Mouse (Mus musculus) retina, postnatal 7 days (tissue): ENCODE measurements around the gene Wwox.
A peak's percentile ranks its signal among the peaks of the same experiment; 100 is the strongest.

ENCODE experiments used
- DNase-seq: peaks from one replicate; pipeline ENCODE4 v3.0.0-alpha.2; 2012; ENCODE audit warnings: low read depth, low spot score

Gene Wwox

DNA sequence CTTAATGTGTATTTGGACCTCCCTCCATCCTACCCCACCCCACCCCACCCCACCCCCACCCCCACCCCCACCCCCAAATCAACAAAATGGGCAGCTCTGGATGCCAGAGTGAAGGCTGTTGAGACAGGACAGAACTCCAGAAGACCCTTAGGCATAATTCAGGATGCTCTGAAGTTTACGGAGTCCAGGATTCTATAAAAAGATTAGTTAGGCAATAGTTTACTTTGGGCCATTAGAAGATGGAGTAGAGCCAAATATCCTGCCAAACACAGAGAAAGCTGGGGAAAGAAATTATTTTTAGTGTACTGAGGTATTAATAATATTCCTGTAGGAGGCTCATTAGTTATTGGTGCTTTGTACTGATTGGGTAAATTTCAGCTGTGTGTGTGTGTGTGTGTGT, 523.0 kb downstream of the Wwox start:
- no peak for DNase-seq

DNA sequence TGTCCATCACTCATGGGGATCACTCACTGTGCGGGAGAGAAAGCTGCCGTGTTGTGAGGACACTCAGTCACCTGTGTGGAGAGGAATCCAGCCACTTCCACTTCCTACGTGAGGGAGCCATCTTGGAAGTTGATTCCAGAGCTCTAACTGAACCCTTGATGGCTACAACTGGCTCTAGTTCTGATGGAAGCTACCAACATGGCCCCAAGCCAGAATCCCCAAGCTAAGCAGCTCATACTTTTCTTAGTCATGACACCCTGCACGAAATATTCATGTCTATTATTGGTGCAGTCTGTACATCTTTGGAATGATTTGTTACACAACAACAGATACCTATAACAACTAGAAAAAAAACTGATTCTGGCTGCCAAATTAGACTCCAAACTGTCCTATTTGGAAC, 523.8 kb downstream of the Wwox start:
- DNase-seq: no peak

DNA sequence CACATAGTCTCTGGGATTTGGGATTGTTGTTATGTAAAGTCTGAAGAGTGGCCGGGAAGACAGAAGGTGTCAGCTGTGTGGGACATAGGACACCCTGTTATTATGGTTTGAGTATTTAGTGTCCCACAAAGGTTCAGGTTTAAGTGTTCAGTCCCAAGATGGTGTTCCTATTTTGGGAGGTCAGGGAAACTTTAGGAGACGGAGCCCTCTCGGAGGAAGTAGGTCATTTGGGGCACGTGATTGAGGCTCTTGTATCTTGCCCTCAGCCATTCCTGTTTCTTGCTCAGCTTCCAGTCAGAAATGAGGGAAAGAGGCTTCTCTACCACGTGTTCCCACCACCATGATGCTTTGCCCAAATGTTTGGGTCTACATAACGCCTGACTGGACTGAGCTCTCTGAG, 524.8 kb downstream of the Wwox start:
- DNase-seq: no peak

DNA sequence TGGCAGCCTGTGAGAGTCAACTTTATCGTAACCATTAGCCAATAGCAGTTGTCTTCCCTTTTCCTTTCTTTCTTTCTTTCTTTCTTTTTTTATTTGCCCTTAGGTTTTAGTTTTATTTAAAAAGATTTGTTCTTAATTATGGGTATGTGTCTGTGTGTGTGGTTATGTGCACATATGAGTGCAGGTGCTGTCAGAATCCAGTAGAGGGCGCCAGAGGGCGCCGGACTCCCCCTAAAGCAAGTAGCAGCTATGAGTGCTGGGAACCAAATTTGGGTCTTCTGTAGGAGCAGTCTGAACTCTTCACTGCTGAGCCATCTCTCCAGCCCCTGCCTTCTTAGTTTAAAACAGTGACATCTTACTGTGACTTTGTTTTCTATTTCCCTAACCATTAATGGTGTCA, 529.4 kb downstream of the Wwox start:
- no peak for DNase-seq

DNA sequence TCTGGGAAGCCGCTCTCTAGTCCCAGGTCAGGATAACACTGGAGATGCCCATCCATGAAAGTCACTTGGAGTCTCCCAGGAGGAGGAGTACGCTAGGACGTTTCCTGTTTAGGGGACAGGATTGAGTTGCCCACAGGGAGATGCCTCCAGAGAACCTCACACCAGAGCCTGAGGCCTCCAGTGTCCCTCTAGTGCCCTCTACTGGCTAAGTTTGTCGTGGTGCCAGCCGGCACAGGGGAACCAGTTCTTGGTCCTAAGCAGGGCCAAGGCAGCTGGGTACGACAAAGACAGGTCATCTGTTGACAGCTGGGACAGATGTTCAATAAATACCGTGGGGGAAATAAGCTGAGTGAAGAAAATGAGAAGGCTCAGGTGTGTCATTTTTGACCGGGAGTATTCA, 531.9 kb downstream of the Wwox start:
- peak; percentile 67 for DNase-seq

DNA sequence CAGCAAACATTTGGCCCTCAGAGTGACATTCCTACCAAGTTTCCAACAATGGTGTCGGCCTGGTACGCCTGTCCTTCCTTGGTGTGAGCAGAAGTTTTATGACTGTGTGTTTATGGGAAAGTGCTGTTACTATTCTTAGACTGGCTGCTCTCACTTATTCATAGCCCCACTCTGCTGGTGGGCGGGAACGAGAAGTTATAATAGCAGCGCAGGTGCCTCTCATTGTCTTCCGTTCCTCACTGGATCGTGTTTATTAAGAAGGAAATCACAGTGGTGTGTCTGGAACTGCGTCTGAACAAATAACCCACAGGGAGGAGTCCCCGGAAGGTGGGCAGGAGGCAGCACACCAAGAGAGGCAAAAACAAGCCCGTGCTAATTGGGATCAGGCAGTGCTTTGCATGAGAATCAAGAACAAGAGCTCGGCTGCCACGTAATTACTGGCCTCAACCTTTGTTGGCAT, 533.6 kb downstream of the Wwox start:
- DNase-seq: no peak

DNA sequence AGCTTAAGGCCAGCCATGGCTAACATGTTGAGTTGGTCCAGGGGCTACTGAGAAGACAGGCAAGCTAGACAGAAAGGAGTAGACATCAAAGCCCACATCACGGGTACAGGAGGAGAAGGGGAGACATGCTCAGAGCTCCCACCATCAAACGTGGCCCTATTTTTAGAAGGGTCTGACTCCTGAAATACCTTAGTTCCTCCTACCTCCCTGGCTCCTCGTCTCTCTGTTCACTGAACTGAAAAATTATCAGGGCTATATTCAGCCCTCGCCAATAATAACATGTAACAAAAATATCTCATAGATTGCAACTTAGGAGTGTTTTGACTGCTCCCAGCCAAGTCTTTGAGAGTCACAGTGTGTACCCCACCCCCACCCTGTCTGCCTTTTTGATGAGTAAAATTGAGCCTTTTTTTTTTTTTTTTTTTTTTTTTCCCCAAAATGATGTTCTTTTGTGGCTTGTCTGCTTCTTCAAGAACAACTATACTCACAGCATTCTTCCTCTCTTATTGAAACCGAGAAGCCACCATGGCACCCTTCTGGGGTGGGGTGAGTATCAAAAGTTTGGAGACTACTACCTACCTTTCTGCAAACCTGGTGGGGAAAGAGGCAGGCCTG, 535.0 kb downstream of the Wwox start:
- DNase-seq: no peak

DNA sequence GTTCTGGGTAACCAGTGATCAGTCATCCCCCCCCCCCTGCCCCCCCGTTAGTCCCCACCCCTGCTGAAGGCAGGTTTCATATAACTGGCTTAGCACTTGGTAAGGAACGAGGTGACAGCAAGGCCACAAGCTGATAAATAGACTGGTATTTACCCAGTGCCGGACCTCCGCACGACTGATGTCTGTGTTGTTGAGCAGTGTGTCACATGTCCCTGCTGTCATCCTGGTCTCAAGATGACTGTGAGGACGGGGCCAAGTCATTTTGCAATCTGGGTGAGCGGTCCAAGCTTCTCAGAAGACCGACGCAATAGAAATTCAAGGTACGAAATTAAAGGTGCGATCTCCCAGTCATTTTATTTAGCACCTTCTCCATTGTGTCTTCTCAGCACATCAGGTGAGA, 538.3 kb downstream of the Wwox start:
- DNase-seq: no peak

DNA sequence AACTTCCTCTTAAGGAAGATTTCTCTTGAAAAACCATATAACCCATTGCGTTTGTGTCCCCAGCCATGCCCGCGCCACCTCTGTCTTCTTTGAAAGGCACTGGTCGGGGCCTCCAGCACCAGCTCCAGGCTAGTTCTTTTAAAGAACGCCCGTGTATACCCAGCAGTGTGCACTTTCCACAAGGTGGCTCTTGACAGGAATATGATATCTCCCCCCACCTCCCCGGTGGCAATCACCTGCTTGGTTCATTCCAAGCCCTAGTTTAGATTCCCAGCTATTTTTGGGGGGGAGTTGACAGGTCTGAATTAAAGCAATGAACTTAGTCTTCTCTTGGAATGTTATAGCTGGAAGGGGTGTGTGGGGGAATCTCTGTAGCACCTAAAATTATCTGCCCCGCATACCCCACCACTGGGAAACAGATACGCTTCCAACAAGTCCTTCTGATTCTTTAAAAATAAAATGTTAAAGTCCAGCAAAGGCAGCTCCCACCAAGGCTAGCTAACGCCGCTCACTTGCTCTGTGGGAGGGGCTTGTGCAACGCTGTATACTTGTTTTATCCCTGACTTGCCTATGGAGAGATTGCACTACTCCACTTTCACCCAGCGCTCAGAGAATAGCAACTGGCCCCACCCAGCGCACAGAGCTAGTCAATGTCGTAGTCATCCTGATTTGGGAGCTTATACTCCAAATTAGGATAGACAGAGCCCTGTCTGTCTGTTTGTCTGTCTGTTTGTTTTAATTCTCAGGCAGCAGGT, 538.9 kb downstream of the Wwox start:
- DNase-seq: no peak

DNA sequence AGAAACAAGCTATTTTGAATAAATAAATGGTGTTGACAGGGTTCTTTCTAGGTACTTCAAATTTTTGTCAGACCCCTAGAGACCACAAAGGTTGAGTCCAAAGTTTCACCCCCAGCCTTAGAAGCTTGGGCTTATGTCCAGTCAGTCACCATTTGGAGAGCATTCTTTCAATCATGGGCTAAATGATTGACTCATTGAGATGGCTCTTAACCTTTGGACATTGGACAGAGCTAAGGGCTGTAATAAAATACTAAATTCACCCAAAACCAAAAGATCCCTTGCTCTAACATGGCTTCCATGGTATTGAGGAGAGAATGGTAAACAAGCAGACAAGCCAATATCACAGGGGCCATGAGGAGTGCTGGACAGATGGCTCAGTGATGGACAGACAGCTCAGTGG, 540.2 kb downstream of the Wwox start:
- DNase-seq: no peak

DNA sequence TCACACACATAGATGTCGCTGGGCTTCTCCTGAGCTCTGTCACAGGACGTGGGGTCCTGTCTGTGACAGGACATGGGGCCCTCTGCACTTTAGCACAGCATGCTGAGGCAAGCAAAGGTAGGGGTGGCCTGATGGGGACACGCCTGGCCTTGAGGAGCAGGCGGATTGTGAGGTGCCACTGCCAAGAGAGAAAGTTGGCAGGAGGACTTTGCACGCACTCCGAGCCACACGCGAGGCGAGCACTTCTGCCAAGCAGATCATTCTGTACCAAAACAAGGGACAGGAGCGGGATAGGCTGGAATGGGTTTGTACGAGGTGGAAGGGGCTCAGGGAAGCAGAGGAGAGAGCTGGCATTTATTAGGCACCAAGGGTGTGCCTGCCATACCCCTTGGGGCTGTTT, 543.3 kb downstream of the Wwox start:
- DNase-seq: no peak

DNA sequence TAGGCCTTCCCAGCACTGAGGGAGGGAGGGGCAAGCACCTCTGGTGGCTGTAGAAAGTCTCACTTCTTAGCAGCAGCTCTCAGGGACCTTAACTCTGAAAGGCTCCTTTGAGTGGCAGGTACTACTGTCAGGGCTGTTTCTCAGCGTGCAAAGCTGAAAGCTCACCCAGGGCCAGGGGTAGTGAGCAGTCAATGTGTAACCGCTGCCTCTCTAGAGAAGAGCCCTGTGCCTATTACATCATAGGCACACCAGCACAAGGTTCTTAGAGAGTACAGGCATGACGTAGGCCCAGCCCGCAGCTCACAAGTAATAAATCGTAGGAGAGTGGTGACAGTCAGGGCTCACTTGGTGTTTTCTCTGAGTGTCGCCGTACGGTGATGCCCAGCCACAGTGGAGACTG, 545.0 kb downstream of the Wwox start:
- DNase-seq: no peak

DNA sequence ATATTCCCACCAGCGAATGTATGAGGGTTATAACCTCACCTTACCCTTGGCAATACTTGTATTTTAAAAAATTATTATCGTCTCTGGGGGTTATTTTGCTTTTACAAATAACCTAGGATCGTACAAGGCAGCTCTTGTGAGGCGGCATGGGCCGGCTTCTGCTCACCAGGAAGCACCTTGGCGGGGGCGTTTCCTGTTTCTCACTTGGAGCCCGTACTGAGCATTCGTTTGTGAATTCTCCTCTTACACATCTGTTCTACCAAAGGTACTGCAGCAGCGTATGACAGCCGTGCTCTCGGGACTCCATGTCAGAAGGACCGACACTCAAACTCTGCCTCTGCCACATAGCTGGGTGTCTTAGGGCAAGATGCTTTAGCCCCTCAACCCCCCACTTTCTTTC, 546.5 kb downstream of the Wwox start:
- DNase-seq: no peak

DNA sequence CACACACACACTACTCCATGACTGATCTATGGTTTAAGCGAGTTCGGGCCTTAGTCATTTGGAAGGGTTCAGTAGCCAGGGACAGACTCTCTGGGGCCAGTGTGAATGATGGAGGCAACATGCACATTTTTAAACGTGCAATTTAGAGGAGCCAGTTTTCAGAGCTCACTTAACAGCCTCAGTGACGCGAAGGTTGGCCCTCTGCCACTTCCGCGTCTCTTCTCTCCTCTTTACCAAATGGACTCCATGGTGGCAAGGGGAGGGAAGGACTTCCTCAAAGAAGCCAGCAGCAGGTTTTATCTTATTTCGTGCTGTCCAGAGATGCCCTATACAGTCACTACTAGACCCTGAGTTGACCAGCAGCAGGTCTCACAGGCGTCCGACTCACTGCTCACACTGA, 547.5 kb downstream of the Wwox start:
- no peak for DNase-seq

DNA sequence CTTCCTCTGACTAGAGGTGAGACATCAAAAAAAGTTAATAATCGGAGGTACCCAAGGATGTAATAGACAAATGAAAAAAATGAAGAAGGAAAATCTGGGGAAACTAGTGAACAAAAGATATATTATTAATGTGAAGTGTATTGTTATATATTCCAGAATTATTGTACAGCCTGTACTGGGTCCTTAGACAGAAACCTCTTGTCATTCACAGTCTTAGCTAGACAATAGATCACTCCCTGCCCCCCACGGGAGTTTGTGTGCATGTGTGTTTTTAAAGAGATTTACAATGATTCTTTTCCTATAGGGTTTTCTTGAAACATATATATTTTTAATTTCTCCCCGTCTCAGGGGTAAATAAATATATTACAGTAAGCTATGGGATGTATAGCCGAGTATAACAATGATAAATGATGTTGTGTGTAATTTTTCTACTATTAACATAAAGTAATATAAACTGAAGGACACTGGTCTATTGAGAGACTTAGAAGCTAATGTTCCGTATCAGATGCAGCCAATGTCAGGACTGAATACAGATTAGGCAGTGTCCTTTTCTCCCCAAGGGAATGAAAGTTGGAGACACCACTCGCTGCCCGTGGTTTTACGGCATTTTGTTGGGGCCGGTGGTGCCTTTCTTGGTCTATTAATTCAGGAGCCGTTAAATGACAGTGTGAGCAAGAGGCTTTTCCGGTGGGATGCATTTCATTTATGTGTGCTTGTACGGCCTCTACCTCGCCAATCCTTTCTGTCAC, 551.6 kb downstream of the Wwox start:
- DNase-seq: no peak

DNA sequence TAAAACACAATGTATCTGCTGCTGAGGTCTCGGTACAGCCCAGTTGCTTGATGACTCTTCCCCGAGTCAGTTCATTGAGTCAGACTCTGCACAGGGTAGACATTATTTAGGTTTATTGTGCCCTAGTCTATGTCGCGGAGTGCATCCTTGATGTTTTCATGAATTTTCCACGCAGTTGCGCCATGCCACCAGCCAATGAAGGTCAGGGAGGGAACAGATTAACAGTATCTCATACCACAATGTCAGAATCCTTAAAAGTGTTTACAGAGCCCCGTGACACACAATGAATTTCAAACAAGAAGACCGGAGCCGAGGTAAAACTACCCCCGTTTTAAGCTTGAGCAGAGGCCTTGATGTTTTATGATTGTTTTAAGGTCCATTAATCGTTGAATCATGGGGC, 561.3 kb downstream of the Wwox start:
- DNase-seq: no peak

DNA sequence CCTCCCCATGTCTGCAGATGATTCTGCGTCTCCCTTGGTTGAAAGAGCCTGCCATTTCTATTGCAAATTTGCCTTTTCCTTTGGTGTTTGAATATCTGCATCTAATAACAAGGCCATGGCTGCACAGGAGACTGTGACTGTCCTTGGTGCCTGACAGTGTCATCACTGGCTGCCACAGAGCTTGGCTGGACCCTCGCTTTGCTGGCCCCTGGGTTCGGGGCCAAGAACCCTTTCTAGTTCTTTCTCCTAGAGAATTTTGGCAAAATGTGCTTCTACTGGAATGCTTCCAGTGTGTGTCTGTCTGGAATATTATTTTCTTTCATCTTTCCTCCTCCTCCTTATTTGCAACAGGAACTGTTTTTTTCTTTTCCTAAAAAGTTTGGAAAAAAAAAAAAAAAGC, 565.6 kb downstream of the Wwox start:
- DNase-seq: no peak

DNA sequence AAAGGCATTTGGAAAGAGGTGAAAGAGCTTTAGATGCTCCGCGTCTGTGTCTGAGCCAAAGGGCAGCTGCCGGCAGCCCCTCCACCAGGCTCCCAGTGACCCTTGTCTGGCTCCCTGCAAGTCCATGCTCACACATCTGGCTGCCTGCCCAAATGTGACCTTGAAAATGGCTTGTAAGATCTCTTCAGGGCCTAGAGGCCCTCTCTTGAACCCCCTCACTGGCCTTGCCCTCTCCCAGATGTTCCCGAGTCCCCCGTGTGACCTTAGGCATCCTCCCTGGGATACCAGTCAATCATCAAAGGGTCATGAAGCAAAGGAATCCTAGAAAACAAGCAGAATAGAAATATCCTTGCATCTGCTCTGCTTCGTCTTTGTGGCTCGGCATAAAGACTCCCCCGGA, 567.1 kb downstream of the Wwox start:
- DNase-seq: no peak

DNA sequence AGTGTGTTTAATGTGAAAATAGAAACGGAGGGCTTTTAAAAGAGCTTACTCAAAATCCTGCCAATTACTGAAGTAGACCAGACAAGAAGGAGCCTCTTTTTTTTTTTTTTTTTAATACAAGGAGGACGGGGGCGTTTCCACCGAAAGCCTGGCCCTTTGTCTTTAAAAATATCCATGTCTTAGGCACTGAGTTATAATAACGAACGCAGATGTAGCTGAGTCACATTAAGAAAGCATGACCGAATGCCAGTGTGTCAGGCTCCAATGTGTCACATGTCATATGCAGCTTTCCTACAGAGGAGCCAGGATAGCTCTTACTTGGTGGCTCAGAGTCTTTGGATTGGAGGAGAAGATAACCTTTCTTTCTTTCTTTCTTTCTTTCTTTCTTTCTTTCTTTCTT, 567.8 kb downstream of the Wwox start:
- no peak for DNase-seq

DNA sequence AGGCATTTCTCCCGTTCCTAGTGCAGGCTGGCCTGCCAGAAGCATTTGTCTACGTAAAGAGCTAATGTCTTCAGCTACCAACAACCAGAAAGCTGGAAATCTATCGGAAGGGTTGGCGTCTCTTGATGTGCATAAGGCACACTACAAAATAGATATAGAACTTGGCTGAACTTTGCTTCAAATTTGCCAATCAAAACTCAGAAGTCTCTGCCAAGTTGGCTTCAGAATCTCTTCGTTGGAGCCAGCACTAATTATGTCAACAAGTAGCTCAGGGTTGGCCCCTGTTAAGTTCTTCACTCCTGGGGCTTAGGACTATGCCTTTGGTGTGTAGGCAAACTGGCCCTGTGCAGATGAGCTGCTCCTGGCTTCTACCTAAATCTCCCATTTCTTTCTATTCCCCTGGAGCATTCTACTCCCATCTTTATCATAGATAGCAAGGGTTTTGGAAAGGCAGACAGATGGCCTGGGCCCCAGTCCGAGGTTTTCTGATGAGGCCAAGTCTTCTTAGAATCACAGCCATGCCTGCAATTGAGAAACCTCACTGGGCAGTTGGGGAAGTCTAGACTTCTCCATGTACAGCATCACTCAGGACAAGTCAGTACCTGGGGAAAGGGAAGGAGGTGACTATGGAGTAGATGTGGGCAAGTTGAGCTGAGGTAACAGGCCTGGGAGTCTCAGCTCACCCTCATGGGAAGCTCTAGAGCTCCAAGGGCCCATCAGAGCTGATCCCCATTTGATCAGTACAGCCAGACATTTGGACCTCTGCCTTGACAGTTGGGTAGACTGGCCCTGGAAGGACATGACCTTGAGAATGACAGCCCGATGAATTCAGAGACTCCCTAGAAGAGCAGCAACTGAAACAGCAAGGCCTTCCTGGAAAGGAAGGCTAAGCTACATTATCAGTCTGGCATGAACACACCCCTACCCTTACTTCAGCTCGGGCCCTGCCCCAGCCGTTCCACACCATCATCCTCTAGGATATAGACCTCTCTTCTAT, 569.5 kb downstream of the Wwox start:
- no peak for DNase-seq

DNA sequence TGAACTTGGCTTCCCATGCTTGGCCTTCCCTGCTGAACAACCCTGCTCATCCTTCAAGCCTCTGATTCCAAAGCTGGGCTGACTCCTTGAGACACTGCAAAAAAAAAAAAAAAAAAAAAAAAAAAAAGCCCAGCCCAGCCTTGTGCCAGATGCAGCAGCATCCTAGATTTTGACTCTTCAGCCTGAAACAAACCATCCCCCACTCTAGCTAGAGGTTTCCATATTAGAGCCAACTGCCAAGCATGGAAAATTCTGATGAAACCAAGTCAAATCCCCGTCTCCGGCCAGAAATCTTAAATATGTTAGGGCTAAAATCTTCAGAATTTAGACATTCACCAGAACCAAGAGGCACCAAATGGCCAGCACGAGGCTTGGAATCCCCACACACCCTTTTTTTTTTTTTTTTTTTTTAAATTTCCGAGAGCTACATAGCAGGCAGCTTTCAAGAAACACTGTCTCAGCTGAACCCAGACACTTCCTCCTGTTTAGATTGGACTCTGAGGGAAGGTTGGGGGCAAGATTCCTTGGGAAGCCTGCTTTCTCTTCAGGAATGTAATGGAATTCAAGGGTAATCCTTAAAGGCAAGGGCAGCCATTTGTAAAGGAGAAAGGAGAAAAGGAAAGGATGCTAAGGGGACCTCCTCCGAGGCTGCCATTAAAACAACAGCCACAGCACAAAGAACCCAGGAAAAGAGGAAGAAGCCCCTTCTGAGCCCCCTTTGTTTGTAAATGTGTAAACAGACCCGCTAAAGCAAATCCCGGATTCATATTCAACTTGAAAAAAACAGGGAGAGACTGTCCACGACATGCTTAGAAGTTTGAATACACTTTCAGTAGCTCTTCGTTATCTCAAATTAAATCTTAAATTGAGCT, 570.7 kb downstream of the Wwox start:
- no peak for DNase-seq
